Mouse (Mus musculus): ENCODE data around the gene Pars2. TPM values are rescaled to one million over a fixed set of nuclear protein-coding genes. Genes with fewer than 3 reads are reported as not detected.

The Pars2 gene
- total RNA-seq, 2 experiments from 2014 or later, result 6.1 to 8.5 TPM

DNA sequence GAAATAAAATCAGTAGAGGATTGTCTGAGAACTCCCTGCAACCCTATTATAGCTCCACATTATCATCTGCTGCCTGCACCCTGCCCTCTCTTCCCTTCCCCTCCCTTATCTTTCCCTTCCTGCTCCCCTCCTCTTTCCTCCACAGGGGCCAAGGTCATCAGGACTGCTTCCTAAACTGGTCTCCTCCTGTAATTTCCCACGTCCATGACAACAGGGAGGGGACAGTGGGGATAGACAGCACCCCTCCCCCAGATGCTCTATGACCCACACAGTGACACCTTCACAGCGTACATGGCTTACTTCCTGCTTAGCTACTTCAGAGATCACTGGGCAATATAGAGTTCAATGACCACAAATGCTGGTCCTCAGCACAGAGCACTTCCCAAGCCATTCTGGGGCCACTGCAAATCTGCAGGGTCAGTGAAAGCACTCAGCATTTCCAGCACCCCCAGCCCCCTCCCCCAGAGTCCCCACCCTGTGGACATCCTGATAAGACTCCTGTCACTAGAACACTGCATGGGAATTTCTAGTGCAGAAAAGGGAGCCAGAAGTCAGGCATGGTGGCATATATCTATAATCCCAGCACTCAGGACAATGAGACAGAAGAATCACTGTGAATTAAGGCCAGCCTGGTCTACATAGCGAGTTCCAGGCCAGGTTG, 37.9 kb downstream of the Pars2 start:
- no peak for DNase-seq (ENCODE audit: low spot score in 2 of 2)
- no peak for TF ChIP-seq CTCF (conservative IDR thresholded peaks at IDR 0.05)
- Histone ChIP-seq H3K27ac (no peak overlapping the region), H3K4me3 (no peak overlapping the region)

DNA sequence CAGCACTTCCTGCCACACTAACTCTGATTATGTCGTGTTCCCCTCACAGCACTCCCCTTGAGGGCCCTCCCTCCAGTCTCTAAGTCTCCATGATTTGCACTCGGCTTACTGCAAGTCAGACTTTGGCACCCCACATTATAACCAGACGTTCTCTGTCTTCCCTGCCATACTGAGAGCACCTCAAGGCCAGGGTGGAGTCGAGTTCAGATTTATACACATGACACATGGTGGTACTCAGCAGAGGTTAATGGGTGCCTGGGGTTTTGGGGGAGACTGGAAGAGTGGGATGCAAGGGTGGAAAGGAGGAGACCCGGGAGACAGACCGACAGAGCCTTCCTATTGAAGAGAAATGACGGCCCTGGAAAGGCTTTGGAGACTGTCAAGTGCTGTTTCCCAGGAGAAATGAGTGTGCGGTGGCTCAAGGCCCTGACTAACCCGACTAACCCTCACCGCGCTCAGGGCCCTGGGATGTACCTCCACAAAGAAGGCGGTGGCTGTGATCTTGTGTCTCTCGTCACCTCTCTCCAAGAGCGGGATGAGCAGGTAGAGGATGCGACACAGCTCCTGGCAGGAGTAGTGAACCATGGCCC, 43.1 kb downstream of the Pars2 start:
- no peak overlapping the region for H3K27ac ChIP-seq
- H3K4me3 ChIP-seq, result no peak overlapping the region
- DNase-seq (ENCODE audit: low spot score in 2 of 2), result no peak
- TF ChIP-seq CTCF (conservative IDR thresholded peaks at IDR 0.05), result no peak

DNA sequence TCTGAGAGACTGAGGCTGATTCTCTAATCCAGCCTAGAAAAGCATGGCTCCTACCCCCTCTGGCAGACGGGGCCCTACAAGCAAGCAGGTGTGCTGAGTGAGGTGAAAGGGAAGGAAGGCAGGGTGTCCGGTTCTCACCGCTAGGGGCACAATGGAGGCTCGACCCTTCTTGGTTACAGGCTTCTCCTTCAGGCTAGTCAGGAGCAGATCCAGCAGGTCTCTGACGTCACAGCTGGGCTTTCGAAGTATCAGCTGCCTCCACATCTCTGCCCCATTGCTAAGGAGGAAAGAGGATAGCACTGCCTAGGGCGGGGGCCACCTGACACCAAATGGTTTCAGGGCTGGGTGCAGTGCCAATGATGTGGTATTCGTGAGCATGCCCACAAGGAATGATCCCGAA, 49.1 kb downstream of the Pars2 start:
- DNase-seq (ENCODE audit: low spot score in 2 of 2), result peak; percentile 31 to 39
- H3K4me3 ChIP-seq, result no peak overlapping the region

DNA sequence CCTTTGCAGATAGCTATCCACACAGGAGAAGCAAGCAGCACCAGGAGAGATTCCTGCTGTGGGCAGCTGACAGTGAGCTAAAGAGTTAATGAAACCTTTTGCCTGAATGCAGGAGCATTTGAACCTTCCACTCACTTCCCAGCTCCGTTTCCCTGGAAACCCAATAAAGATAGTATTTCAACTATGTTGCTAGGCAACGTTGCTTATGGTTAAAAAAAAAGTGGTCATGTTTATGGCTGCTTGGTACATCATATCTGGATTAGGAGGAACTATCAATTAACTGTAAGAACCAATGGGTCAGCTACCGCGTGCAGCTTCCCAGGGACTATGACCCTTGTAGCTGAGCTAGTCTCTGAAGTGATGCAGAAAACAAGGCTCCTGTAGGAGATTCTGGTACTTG, 49.9 kb downstream of the Pars2 start:
- Histone ChIP-seq H3K27ac (peak overlapping the region; percentile 83), H3K4me3 (no peak overlapping the region)
- TF ChIP-seq CTCF (conservative IDR thresholded peaks at IDR 0.05), result no peak
- peak in 1 of 2 experiments; percentile 49 for DNase-seq (ENCODE audit: low spot score in 2 of 2)

More for the DNA sequence above, 49.1 kb downstream of the Pars2 start:
- peak overlapping the region; percentile 83 for H3K27ac ChIP-seq
- TF ChIP-seq CTCF (conservative IDR thresholded peaks at IDR 0.05), result peak; percentile 62

DNA sequence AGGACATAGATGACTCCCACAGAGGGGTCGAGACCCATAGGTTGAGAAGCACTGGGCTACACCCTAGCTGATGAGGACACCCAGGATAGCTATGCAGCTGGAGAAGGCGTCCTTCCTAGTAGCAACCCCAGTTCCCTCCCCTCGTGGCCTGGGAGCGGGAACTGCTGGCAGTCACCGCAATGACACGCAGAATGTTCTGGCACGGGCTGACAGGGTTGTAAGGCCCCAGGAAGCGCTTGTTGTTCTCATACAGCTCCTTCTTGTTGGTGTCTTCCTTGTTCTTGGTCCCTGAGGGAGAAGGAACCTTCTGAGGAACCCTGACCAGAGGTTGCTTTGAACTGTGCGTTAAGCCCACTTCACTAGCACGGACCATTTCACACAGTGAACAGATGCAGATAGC, 53.1 kb downstream of the Pars2 start:
- Histone ChIP-seq H3K4me3 (no peak overlapping the region), H3K27ac (peak overlapping the region; percentile 87)
- TF ChIP-seq CTCF (conservative IDR thresholded peaks at IDR 0.05), result no peak
- no peak for DNase-seq (ENCODE audit: low spot score in 2 of 2)

DNA sequence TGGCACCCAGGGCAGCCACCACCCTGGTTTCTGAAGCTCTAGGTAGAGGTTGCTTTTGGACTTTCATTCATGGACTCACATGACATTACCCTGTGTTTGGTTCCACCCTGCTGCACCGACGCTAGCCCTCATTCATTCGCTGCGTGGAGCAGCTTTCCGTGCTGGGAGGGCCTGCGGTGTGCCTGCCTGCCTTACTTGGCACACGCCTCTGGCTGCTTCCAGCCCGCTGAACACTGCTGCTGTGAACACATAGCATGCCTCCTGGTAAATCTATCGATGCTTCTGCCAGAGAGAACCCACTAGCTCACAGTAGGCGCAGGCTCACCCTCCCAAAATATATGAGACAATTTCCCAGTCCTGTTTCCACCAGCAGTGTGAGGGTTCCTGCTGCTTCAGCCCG, 53.5 kb downstream of the Pars2 start:
- H3K27ac ChIP-seq, result peak overlapping the region; percentile 87
- H3K4me3 ChIP-seq, result no peak overlapping the region
- no peak for TF ChIP-seq CTCF (conservative IDR thresholded peaks at IDR 0.05)
- peak; percentile 56 to 64 for DNase-seq (ENCODE audit: low spot score in 2 of 2)

Other genes starting within 250 kb of the Pars2 start
- gene Pcsk9, start 186.7 kb upstream of the Pars2 start, total RNA-seq (2021), result under 1 TPM; 0.10 TPM
- not detected for gene Bsnd, start 158.8 kb upstream of the Pars2 start, total RNA-seq (2021)
- gene Dhcr24, start 90.0 kb upstream of the Pars2 start, total RNA-seq (2021), result 10 to 100 TPM; 58.9 to 59.7 TPM
- gene Lexm, start 33.8 kb upstream of the Pars2 start, total RNA-seq (2021), result under 1 TPM in 1 of 2 experiments, not detected in 1; 0.71 TPM
- gene Ttc22, start 28.6 kb upstream of the Pars2 start, total RNA-seq (2021), result under 1 TPM; 0.59 to 0.74 TPM
- gene Ttc4, start 27.9 kb downstream of the Pars2 start, total RNA-seq (2021), result 10 to 100 TPM; 50.4 to 52.7 TPM
- gene Mroh7, start 79.9 kb downstream of the Pars2 start, total RNA-seq (2021), result 1 to 10 TPM; 4.7 to 5.4 TPM
- not detected for gene Fam151a, start 82.8 kb downstream of the Pars2 start, total RNA-seq (2021)
- gene Acot11, start 153.9 kb downstream of the Pars2 start, total RNA-seq (2021), result 10 to 100 TPM; 45.6 to 55.5 TPM